Mouse (Mus musculus): ENCODE measurements around the gene Prpf3.
"Not testable (repeated sequence)": the region's sequence is repeated elsewhere in the genome, so short reads cannot be mapped to it uniquely, and the experiment has no call there.

The Prpf3 gene

DNA sequence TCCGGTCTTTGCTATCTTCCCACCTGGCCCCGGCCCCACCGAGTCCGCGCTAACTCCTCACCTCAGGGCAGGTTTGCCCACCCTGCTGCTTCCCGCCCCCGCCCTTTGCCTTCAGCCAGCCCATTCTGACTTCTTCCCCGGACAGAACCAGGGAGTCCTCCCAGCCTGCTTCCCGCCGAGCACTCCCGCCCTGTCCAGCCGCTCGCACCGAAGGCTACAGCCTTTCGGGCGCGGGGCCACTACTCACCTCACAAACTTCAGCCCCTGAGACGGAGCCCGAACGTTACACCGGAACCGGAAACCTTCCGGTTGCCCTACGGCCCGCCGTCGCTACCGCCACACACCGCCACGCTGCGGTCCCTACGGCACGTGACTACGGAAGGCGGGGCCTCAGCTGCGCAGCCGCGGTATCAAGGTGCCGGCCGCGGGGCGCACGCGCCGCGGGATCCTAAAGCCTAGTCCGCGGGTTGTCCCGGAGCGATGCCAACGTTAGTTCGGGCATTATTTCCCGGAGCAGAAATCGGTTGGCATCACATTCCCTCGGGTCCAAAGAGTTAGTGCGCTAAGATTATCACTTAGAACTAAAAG, at the start of gene Prpf3:
TSS of gene Prpf3 (minus strand) at position 384 of the 588 bp plus-strand sequence.
- peak; percentile 87 to 92 for DNase-seq (ENCODE audit: low spot score in 2 of 2)

GRCm38 (mm10) chr3:95904568-95904967, 48.9 kb upstream of the Prpf3 start, which contains the start of gene Car14:
Car14 (minus strand) TSS chr3:95904691.
- DNase-seq (ENCODE audit: low spot score in 2 of 2) = no peak

- DNase-seq (ENCODE audit: low spot score in 2 of 2) = no peak
Measured at GRCm38 (mm10) chr3:95903753-95904502, 48.2 kb upstream of the Prpf3 start.

DNA sequence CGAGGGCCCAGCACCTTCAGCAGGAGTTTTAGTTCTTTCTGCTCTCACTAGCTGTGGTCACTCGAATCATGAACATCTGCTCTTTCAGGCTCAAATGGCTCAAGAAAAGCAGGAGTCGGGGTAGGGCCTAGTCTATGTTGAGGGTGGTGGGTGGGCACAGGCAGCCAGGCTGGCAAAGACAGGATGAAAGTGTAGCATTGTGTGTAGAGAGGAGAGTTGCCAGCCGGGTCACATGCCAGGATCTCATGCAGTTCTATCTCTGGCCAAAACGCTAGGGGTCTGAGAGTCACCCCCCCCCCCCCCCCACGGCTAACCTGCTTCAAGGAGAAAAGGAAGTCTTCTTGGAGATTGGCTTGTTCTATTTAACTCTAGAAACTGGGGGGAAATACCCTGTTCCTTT, 47.0 kb upstream of the Prpf3 start:
- DNase-seq (ENCODE audit: low spot score in 2 of 2) = no peak

DNA sequence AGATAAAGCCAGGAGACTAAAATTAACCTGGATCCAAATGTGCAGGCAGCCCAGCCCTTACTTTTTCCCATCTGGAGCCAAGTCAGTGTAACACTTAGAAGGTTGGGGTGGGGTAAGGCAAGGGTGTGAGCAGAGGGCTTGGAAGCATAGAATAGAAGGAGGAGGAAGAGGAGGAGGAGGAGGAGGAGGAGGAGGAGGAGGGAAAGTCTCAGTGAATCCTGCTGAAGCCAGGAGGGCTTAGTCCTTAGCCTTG, 46.6 kb upstream of the Prpf3 start:
- DNase-seq (ENCODE audit: low spot score in 2 of 2) = no peak

DNA sequence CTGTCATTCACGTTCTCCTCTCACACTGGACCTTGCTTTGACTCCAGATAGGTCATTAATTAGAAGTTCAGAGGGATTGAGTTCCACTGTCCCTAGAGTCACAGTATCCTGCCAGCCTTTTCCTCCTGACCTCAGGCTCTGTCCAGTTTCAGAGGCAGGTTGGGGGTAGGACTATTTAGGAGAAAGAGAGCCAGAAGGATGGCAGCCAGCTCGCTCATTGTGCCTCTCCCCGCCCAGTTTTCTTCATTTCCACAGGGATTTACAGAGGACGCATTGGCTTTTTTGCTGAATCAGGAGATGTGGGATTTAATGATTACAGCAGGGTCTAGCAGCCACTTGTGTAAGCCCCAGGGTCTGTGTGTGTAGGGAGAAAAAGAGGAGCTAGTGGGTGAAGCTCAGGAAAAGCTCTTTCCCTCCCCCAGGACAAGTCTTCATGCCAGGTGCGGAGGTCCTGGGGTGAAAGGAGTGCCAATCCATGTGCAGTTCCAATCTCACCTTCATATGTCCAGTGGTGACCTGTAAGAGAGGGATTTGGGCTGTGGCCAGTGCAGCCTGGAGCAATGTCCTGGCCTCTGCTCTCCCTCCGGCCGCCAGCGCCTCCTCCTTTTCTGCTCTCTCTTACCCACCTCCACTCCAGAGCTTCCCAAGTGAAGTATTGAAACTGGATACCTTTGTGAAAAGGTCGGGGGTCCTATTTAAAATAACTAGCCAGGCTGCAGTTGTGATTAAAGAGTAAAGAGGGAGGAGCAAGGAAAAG, 46.1 kb upstream of the Prpf3 start:
- DNase-seq (ENCODE audit: low spot score in 2 of 2) = no peak

- no peak for DNase-seq (ENCODE audit: low spot score in 2 of 2)
Measured at GRCm38 (mm10) chr3:95899800-95900524, 44.3 kb upstream of the Prpf3 start.

DNA sequence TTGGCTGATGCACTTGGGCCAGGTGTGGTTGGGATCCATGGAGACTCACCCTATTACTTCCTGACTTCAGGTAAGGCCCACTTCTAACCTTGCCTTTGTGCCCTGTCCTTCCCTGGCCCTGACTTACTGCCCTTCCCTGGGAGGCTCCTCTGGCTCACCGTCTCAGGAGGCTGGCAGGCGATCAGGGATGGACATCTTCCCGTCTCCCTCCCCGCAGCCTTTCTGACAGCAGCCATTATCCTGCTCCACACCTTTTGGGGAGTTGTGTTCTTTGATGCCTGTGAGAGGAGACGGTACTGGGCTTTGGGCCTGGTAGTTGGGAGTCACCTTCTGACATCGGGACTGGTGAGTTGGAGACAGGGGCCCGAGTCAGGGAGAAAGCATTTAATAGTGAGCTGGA, 39.8 kb upstream of the Prpf3 start:
- not testable (repeated sequence) for DNase-seq (ENCODE audit: low spot score in 2 of 2)

DNA sequence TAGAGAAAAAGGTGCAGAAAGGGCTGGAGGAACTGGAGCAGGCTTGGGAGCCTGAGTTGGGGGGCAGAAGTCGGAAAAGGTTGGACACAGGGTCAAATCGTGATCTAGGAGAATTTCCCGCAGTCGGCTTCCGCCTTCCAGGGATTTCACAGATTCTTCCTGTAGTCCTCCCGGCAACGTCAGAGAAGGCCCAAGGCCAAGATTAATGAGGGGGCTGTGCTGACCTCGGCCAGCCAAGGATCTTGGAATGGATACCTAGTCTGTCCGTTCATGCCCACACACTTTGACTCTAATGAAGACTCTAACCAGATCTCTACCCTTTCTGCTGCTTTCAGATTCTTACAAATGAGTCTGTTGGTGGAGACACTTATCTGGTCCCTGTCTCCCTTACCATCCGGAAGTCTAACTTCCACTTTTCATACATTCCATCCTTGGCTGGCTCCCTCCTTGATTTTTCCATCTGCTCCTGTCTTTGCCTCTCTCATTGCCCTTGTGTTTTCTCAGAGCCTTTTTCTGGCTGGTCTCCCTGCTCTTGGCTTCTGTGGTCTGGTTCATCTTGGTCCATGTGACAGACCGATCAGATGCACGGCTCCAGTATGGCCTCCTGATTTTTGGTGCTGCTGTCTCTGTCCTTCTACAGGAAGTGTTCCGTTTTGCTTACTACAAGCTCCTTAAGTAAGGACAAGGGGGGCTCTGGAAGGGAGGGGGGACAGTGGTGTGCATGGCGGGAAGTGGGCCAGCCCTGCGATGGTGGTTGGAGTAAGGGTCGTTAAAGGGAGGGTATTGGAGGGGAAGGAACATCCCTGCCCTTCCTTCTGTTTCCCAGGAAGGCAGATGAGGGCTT, 38.9 kb upstream of the Prpf3 start:
- no peak for DNase-seq (ENCODE audit: low spot score in 2 of 2)

- peak; percentile 92 to 96 for DNase-seq (ENCODE audit: low spot score in 2 of 2)
Measured at GRCm38 (mm10) chr3:95893606-95894316, 38.1 kb upstream of the Prpf3 start, which contains the start of gene Aph1a. Aph1a (plus strand) TSS chr3:95893969.

- no peak for DNase-seq (ENCODE audit: low spot score in 2 of 2)
Measured at GRCm38 (mm10) chr3:95893126-95893525, 37.4 kb upstream of the Prpf3 start.

- no peak for DNase-seq (ENCODE audit: low spot score in 2 of 2)
Measured at GRCm38 (mm10) chr3:95892066-95893052, 36.7 kb upstream of the Prpf3 start.

DNA sequence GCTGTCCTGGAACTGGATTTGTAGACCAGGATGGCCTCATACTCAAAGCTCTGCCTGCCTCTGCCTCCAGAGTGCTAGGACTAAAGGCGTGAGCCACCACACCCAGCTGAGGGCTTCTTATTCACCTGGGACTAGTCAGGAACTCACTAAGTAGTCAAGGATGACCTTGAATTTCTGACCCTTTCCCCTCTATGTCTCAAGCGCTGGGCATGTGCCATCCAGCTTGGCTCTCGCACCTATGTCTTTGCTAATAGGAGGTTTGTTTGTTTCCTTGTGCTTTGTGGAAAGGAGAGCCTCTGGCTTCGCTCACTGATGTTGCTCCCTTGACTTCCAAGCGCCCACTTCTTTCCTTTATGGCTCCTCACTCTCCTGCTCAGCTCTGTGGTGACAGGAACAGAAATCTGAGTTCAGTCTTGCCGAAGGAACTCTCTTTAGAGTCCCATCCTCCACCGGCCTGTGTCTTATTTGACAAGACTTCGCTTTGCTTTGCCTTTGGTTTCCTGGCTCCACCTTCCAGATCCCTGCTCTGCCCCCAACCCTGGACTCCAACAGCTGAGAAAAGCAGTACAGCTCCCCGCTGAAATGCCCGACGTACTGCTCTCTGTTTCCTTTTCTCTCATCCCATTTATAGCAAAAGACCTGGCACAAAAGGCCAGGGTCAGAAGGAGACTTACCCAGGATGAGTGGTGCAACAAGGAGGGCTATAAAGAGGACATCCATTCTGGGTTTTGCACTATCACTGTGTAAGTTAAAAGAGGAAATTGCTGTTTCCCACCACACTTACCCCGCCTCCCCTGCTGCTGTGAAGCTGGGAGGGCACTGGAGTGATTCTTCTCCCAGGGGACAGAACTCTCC, 35.8 kb upstream of the Prpf3 start, which contains the start of gene BC028528:
TSS of gene BC028528 (minus strand) at position 795 of the 855 bp plus-strand sequence.
- no peak for DNase-seq (ENCODE audit: low spot score in 2 of 2)

DNA sequence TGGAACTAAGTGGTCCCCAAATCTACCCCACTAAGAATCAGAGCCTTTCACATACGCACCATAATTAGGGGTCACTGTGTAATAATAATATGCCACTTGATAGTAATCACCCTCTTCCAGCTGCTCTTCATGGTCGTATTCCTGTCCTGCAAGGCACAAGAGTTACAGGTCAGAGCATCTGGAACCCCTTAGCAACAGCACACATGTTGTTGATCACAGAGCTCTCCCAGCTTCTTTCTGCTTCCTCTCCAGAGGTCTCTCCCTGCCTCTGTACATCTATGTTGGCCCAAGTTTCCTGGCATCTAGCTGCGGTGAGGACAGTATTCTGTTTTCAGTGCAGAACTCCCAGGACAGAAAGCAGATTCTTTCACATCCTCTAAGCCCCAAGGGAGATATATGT, 34.0 kb upstream of the Prpf3 start:
- DNase-seq (ENCODE audit: low spot score in 2 of 2) = no peak

- DNase-seq (ENCODE audit: low spot score in 2 of 2) = no peak
Measured at GRCm38 (mm10) chr3:95887596-95887995, 31.9 kb upstream of the Prpf3 start.

DNA sequence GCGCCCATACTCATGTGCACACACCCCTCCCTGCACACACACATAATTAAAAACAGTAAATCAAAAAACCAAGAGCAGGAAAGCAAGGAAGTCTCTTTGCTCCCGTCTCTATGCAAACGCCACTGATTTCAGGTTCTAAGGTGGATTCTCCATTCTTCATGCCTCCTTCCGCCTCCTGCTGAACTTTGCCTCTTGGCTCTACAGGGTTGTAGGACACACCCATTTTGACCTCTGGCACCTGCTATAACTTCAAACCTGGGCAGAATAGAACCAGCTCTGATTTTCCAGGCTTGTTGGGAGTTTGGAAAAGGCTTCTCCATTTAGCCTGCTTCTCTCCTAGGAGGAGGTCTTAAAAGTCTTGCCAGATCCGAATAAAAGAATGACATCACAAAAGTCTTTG, 28.7 kb upstream of the Prpf3 start:
- no peak for DNase-seq (ENCODE audit: low spot score in 2 of 2)

DNA sequence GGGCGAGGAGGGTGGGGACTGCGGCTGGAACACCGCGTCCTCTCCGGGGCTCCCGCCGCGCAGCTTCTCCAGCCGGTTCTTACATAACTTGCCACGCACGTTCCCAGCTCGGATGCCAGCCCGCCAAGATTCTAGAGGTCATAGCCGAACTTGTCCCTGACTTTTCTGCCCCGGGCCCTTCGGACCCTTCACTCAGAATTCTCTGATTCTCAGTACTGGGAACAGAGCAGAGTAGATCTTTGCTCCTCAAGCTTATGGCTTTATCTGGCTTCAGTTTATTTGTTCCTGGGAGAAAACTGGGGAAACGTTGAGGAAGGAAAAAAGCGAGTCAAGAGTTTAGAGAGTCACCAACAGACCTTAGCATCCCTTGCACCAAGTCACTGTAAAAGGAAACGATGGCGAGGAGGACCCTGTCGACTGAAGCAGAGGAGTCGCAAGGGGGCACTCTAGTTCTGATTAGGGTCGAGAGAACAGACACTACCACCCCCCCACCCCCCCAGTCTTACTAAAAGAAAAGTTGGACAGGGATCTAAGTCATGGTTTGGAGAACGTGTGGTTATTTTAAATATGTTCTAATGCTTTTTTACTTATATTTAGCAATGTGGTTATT, 27.2 kb upstream of the Prpf3 start:
- DNase-seq (ENCODE audit: low spot score in 2 of 2) = peak; percentile 54 to 69
